ENCODE assay signal across 13 mouse cellular contexts in the genomic region with DNA sequence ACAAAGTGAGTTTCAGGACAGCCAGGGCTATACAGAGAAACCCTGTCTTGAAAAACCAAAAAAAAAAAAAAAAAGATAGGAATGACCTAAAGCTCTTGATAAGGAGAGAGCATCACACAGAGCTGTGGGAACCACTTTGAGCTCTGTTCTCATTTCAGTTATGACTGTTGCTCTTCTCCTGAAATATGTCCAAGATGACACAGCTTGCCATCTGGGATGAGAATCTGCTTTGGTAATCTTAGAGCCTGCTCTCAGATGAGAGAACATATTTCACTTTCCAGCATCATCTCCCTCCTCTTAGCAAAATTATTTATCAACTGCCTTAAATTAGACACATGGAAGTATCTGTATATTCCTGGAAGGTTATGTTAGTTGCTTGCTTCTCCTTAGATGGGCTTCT.
DNase-seq lines count a peak whose midpoint lies in the region; ATAC-seq lines count a peak whose summit lies in the region.
"Had no signal": no experiment of that assay in that cellular context is flagged by ENCODE, and none has a peak within 500 bp of the region (broad histone marks: within the 10 kb centered on the region; RNA-seq: fewer than 3 reads in every experiment).

No protein-coding gene starts in this region.

- no peak for ATAC-seq in megakaryocyte progenitor cell, adult 5-6 weeks (replicated peaks; ENCODE audit: poor library complexity)
- ATAC-seq: intestine, embryonic 15.5 days; liver, postnatal 0 days had no signal

- DNase-seq in brain, adult 2 months (ENCODE audit: low read depth, low spot score), result peak; percentile 96
- peak; percentile 55 for DNase-seq in brain, embryonic 18.5 days (ENCODE audit: low read depth, low spot score)
- peak; percentile 18 to 64 for DNase-seq in cerebellum, postnatal 36 days
- DNase-seq in layer of hippocampus, postnatal 36 days, result peak; percentile 39 to 64
- no peak for DNase-seq in gastrocnemius, postnatal 14 days
- DNase-seq in kidney, adult 9 months, result no peak
- no peak for DNase-seq in adrenal gland, postnatal 10 days
- DNase-seq: gastrocnemius, postnatal 25 days; kidney, postnatal 10 days; liver, postnatal 0 days; spleen, adult 18-20 months had no signal

- intact Hi-C loops in gastrocnemius, postnatal 14 days (cut with DNase I; ENCODE audit: low total_unique reads), result no loop called here

Comparison
In these comparisons a context has a peak if more than half of its experiments do, and no peak if none do; other contexts are left out.
1. DNase-seq: peak in brain, adult 2 months (single experiment), brain, embryonic 18.5 days (single experiment), cerebellum, postnatal 36 days (2 of 2) and layer of hippocampus, postnatal 36 days (2 of 2); none in gastrocnemius, postnatal 14 days (single experiment), kidney, adult 9 months (single experiment) and adrenal gland, postnatal 10 days (single experiment).